Mouse (Mus musculus): ENCODE data around the gene Bax. TPM values are rescaled to one million over a fixed set of nuclear protein-coding genes. Genes with fewer than 3 reads are reported as not detected.

Bax gene
- polyA plus RNA-seq, 2 experiments from 2014 or later: 94.5 to 202 TPM

GRCm38 (mm10) chr7:45413864-45414739 is 52.6 kb downstream of the Bax start:
- no peak for ATAC-seq

- no peak for ATAC-seq
Measured at GRCm38 (mm10) chr7:45413113-45413863, 53.4 kb downstream of the Bax start, which contains the start of gene Ntf5. Ntf5 (plus strand) TSS chr7:45413695.

GRCm38 (mm10) chr7:45412421-45412820 is 54.3 kb downstream of the Bax start:
- no peak for ATAC-seq

Other genes with a start within 250 kb of the Bax start
- gene Cd37, start 227.8 kb downstream of the Bax start, polyA plus RNA-seq (2017; shearing (Covaris generic)): 100 to 1,000 TPM; 420 to 495 TPM
- gene Slc6a16, start 225.8 kb downstream of the Bax start, polyA plus RNA-seq (2017; shearing (Covaris generic)): not detected
- gene Slc6a21, start 189.4 kb downstream of the Bax start, polyA plus RNA-seq (2017; shearing (Covaris generic)): not detected
- gene Trpm4, start 133.1 kb downstream of the Bax start, polyA plus RNA-seq (2017; shearing (Covaris generic)): 10 to 100 TPM; 21.7 to 27.8 TPM
- not detected for gene Hrc, start 131.6 kb downstream of the Bax start, polyA plus RNA-seq (2017; shearing (Covaris generic))
- not detected for gene Ppfia3, start 99.9 kb downstream of the Bax start, polyA plus RNA-seq (2017; shearing (Covaris generic))
- not detected for gene Lin7b, start 96.3 kb downstream of the Bax start, polyA plus RNA-seq (2017; shearing (Covaris generic))
- 100 to 1,000 TPM in 1 of 2 experiments, 10 to 100 TPM in 1; 68.1 to 108 TPM for gene Snrnp70, start 71.2 kb downstream of the Bax start, polyA plus RNA-seq (2017; shearing (Covaris generic))
- gene Kcna7, start 61.2 kb downstream of the Bax start, polyA plus RNA-seq (2017; shearing (Covaris generic)): not detected
- not detected for gene Ntf5, start 53.2 kb downstream of the Bax start, polyA plus RNA-seq (2017; shearing (Covaris generic))
- gene Lhb, start 46.1 kb downstream of the Bax start, polyA plus RNA-seq (2017; shearing (Covaris generic)): not detected
- 1 to 10 TPM; 9.3 to 9.8 TPM for gene Gys1, start 32.1 kb downstream of the Bax start, polyA plus RNA-seq (2017; shearing (Covaris generic))
- gene Ruvbl2, start 28.8 kb downstream of the Bax start, polyA plus RNA-seq (2017; shearing (Covaris generic)): 10 to 100 TPM; 47.4 to 51.2 TPM
- gene Ftl1, start 7.0 kb downstream of the Bax start, polyA plus RNA-seq (2017; shearing (Covaris generic)): 1,000 to 10,000 TPM; 1,527 to 1,850 TPM
- gene Tulp2, start 15.0 kb upstream of the Bax start, polyA plus RNA-seq (2017; shearing (Covaris generic)): under 1 TPM in 1 of 2 experiments, not detected in 1; 0.44 TPM
- gene Gm45808, start 19.9 kb upstream of the Bax start, polyA plus RNA-seq (2017; shearing (Covaris generic)): not detected
- 1 to 10 TPM in 1 of 2 experiments, under 1 TPM in 1; 0.61 to 1.3 TPM for gene Dhdh, start 21.9 kb upstream of the Bax start, polyA plus RNA-seq (2017; shearing (Covaris generic))
- 100 to 1,000 TPM; 103 to 130 TPM for gene Nucb1, start 43.5 kb upstream of the Bax start, polyA plus RNA-seq (2017; shearing (Covaris generic))
- 10 to 100 TPM; 27.5 to 33.4 TPM for gene Ppp1r15a, start 59.4 kb upstream of the Bax start, polyA plus RNA-seq (2017; shearing (Covaris generic))
- gene Plekha4, start 59.4 kb upstream of the Bax start, polyA plus RNA-seq (2017; shearing (Covaris generic)): under 1 TPM in 1 of 2 experiments, not detected in 1; 0.79 TPM
- not detected for gene Hsd17b14, start 88.0 kb upstream of the Bax start, polyA plus RNA-seq (2017; shearing (Covaris generic))
- gene Bcat2, start 103.3 kb upstream of the Bax start, polyA plus RNA-seq (2017; shearing (Covaris generic)): 10 to 100 TPM; 40.9 to 56.9 TPM
- not detected for gene Fgf21, start 148.6 kb upstream of the Bax start, polyA plus RNA-seq (2017; shearing (Covaris generic))
- not detected for gene Fut1, start 150.4 kb upstream of the Bax start, polyA plus RNA-seq (2017; shearing (Covaris generic))
- gene Izumo1, start 154.9 kb upstream of the Bax start, polyA plus RNA-seq (2017; shearing (Covaris generic)): not detected
- under 1 TPM in 1 of 2 experiments, not detected in 1; 0.50 TPM for gene Rasip1, start 160.6 kb upstream of the Bax start, polyA plus RNA-seq (2017; shearing (Covaris generic))
- gene Mamstr, start 173.1 kb upstream of the Bax start, polyA plus RNA-seq (2017; shearing (Covaris generic)): not detected
- not detected for gene Fut2, start 199.5 kb upstream of the Bax start, polyA plus RNA-seq (2017; shearing (Covaris generic))
- gene Ntn5, start 217.1 kb upstream of the Bax start, polyA plus RNA-seq (2017; shearing (Covaris generic)): not detected
- not detected for gene Sec1, start 227.5 kb upstream of the Bax start, polyA plus RNA-seq (2017; shearing (Covaris generic))
- gene Car11, start 232.9 kb upstream of the Bax start, polyA plus RNA-seq (2017; shearing (Covaris generic)): under 1 TPM in 1 of 2 experiments, not detected in 1; 0.51 TPM
- 1 to 10 TPM; 5.2 to 8.5 TPM for gene Dbp, start 238.2 kb upstream of the Bax start, polyA plus RNA-seq (2017; shearing (Covaris generic))
- gene Rpl18, start 248.6 kb upstream of the Bax start, polyA plus RNA-seq (2017; shearing (Covaris generic)): 1,000 to 10,000 TPM; 2,566 to 2,766 TPM